Mouse (Mus musculus) embryo, embryonic 11 days (tissue): ENCODE results near the gene Gsg1.

Source experiments
- DNase-seq: peaks from one replicate; pipeline ENCODE4 v3.0.0-alpha.2; 2015

The Gsg1 gene

GRCm38 (mm10) chr6:135260435-135260834 lies 6.3 kb upstream of the Gsg1 start:
- no peak for DNase-seq

DNA sequence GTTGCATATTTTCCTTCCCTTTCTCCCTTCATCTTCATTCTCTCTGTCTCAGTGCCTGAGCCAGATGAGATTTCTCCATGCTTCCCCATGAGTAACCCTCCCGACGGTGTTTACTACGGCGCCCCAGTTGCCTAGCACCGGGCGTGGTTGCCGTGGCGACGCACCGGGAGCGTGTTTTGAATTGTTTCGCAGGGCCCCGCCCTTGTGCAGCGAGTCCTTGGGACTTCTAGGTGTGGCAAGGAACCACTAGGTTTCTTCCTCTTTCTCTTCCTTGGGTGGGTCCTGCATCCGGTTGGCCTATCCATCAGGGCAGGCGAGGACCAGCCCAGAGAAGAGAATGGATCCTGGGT lies 1.4 kb downstream of the Gsg1 start:
- peak; percentile 89 for DNase-seq

DNA sequence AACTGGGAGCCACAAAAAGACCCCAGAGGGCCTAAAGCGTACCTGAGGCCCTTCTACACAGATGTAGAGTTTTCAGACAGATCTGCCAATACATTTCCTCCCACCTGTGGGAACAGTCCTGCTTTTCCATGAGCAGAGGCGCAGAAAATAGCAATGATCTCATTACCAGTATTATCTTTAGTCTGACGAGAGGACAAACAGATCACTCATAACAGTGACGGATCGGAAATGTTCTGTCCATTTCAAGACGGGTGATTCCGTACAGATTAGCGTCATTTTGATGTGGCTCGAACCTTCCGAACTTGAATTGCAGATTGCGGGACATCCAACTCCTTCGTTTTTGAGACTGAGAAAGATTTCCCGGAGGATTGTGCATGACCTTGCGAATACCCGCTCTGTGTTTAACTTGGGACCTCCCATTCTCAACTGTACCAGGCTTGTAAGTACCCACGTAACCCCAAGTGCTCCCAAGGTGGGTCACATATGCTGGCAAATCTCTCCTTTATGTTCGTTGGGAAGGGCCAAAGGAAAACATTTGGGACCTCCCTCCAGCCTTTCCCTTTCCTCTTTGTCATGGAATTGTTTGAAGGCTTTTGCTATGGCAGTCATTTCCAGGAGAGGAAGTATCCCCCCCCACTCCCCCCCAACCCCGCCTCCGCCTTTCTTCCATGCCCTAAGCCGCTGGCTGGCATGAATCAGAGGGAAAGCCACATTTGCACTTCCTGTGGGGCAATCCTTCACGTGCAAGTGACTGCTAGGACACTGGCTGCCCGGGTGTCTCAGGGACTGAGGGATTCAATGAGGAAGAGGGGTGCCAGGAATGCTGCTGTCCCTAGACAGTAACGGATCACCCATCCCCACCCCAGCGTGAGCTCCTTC lies 2.1 kb downstream of the Gsg1 start:
- peak; percentile 59 for DNase-seq

DNA sequence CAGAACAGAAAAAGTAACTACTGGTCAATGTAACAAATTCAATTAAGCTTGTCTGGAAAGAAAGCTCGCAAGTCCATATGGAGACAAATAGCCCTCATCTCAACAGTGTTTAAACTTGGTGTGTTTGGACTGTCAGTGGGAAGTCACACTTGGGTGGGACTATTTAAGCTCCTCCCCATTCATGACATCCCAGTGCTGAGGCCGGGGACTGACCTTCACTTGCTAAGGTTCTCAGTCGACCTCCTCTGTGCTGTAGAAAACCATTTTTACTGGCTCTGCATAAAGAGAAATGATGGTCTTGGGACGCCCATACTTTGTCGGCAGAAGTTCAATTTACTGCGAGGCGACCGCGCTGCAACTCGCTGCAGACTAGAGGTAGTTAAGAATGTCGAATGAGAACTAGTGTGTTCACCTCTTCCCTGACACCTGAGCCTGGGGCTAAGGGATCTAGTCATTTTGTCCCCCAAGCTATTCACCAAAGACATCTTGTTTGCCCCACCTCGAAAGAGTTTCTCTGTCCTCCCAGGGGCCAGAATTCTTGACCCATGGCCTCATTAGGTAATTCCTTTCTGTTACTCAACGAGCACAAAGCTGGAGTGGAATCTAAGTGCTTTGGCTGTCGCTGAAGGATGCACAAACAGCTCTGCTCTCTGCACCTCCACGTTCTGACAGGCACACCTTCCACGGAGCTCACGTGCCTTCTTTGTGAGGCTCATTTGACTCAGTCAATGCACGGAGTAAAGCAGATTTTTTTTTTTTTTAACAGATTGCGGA lies 3.0 kb downstream of the Gsg1 start:
- no peak for DNase-seq

DNA sequence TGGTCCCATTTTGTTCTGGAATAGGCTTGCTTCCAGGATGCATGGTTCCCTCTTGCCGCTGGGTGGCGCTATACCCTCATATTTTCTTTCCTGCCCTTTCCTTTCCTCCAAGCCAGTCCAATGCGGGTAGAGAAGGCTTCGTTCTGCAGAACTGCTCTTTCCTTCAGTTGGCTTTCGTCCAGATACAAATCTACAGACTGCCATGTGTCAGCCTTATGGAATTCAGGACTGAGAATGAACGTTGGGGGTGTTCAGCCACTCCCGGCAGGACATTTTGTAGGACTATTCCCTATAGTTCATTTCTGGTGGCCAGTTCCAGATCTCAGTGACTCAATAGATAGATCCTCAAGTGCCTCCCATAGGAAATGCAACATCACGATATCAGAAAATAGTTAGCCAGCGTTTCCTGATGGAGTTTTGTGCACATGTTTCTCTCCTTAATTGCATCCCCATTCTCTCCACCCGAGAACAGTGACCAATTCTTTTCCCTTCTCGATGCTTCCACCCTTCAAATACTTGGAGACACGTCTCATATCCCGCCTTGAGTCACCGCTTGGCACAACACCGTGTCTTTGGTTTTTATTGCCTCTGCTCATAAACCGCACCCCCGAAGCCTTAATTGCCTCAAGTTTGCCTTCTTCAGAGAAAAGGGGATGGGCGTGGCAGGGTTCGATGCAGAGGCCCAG lies 4.2 kb downstream of the Gsg1 start:
- DNase-seq: peak; percentile 80

DNA sequence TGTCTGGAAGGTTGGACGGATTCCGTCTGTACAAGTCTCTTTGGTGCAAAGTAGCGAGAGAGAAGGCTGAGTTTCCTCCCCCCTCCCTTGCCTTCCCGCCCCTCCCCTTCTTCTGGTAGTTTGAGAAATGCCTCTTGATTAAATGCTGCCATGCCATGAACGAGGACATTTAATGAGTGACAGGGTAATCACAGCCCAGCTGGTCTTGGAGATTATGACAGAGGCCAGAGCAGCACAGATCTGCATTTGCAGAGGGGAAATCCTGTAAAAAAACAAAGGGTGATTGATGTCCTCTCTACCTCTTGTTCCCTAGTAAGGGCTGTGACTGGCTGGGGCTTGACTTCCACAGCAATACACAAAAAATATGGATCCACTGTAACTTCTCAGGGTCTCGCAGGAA lies 6.3 kb downstream of the Gsg1 start:
- DNase-seq: no peak

DNA sequence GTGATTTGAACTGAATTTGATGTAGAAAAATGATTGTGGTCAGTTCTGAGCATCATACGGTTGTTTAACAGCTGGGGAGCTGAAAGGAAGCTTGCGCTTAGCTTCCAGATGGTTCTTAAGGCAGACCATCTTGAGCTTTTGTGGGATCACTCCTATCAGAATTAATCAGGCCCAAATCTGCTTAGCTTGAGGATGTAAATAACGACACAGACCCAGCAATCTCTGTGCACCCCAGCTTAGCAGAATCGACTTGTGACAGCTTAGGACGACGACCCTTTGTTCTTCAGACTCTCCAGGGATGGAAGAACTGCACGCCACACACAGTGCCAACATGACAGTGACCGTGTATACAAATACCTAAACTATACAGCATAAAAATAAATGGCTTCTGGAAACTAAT lies 8.6 kb downstream of the Gsg1 start:
- no peak for DNase-seq

DNA sequence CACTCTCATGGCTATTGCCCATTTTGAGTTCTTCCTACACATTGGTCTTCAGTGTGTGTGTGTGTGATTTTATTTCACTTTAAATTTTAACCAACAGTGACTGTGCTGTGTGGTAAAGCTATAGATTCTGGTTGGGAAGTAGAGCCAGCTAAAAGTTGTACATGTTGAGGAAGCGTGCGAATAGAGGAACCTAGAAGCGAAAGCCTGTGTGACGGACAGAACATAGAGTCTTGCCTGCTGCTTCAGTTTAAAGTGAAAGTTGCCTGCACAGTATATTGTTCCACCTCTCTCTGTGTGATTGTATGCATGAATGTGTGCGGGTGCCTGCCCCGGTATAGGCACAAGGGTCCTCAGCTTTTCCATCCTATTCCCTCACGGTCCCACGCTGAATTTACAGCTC lies 13.8 kb downstream of the Gsg1 start:
- DNase-seq: no peak

GRCm38 (mm10) chr6:135238211-135238610 lies 15.9 kb downstream of the Gsg1 start:
- no peak for DNase-seq

DNA sequence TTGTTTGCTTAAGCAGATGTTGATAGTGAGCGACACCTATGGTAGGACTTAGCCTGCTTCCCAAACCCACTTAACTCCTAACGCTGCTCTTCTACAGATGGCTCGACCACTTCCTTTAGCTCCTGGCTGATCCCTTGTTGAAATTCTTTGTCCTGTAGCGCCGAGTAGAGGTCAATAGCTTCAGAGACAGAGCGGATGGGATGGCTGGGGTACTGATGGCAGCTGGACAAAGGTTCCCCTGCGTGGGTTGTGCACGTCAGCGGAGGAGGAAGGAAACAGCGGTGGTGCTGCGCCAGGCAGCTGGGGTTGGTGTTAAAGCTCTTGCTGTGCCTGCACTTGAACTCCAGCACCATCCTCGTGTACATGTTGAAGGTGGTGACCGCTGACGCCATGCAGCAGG lies 16.8 kb downstream of the Gsg1 start:
- no peak for DNase-seq

- no peak for DNase-seq
Measured at GRCm38 (mm10) chr6:135236576-135236975, 17.6 kb downstream of the Gsg1 start.

DNA sequence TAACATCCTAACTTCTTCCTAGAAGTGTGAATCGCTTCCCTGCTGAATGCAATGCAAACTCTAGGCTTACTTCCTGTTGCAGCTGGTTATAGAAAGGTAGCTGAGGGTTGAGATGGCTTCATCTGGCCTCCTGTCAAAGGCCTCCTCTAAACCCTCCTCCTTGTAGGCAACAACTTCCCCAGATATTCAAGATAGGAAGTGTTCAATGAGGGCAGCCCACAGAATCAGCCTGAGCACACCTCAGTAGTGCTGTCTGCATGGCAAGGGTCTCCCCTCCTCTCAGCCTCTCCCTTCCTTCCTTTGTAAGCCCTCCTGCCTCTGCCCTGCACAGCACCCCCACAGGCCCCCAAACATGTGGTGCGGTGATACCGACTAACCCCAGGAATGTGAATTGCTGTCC lies 18.4 kb downstream of the Gsg1 start:
- no peak for DNase-seq

DNA sequence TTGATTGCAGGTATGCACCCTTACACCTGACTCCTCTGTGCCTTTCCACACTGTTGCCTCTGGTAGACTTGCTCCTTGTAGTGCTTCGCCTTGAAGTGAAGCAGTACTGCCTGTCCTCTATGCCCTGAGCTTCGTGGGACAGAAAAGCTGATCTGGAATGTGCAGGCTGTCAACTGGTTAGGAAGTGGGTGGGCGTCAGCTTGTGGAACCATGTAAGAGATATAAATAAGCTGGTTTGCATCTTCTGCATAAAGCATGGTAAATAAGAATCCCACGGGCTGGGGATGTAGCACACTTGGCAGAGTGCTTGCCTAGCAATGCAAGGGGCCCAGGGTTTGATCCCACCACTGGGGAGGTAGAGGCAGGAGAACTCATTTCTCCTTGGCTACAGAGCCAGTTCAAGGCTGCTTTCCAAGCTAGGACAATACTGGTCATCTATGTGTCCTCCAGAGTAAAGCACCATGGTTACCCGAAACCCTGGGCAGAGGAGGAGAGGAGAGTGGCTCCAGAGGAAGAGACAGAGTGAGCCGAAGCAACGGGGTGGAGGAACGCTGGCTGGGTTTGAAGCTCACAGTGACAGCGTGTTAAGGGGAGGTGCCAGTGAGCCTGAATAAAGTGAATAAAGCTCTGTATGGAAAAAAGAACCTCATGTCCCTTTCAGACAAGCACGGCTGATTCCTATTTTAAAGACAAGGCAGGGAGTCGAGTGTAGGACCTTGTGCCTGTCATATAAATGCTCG lies 21.5 kb downstream of the Gsg1 start:
- no peak for DNase-seq

DNA sequence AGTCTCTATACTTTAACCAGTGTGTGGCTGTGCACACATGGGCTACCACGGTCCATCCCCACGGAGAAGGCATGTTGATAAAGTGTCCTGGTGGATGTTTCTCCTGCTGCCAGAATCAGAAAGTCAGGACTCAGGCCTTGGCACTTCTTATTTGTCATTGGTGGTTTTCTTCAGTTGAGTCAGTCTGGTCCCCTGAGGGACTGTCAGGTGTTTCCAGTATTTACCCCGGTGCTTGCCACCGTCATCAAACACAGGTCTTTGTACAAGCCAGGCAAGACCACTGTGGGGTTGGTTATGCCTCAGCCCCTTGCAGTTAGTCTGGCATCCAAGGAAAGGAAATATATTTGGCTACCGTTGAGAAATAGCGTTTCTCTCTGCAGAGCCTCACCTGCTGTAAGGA lies 23.6 kb downstream of the Gsg1 start:
- DNase-seq: no peak

DNA sequence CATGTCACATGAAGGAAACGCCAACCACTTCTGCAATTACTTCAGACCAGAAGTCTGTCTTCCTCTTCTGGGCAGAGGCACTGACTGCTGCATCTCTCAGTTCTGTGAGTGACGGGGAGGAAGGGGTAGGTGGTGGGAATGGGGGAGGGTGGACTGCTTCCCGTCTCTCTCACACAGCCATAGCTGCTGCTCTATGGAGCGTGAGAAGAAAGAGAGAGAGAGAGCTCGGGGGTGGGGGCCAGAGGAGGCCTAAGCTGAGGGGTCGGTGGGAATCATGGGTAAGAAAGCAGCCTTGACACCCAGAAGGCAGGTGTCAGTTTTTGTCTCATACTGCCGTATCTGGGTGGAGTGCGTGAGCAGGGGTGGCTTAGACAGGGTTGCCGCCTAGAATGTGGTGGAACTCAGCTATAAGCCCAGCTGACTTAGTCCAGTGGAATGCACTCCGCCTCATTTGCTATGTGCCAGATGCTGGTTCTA lies 25.6 kb downstream of the Gsg1 start:
- no peak for DNase-seq

- DNase-seq: peak; percentile 40
Measured at GRCm38 (mm10) chr6:135223786-135224416, 30.2 kb downstream of the Gsg1 start.

- DNase-seq: no peak
Measured at GRCm38 (mm10) chr6:135219916-135220315, 34.2 kb downstream of the Gsg1 start.

- no peak for DNase-seq
Measured at GRCm38 (mm10) chr6:135218330-135218729, 35.8 kb downstream of the Gsg1 start.

- DNase-seq: no peak
Measured at GRCm38 (mm10) chr6:135212666-135213065, 41.5 kb downstream of the Gsg1 start.

DNA sequence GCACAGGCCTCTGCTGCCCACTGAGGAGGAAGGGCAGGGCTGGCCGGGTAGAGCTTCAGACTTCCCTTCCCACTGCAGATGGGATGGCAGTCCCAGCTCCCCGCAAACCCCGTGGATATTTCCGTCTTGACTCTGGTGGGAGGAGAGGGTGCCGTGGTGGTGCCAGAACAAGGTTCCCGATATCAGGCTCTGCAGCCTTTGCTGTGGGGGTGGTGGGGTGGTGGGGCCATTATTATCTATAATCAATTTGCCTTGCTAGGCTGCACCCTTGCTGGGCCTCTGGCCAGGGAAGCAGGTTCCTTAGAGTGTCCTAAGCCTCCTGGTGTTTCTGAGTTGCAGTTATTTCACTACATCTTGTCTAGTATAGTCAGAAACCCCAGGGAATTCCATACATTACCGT lies 43.0 kb downstream of the Gsg1 start:
- DNase-seq: no peak

DNA sequence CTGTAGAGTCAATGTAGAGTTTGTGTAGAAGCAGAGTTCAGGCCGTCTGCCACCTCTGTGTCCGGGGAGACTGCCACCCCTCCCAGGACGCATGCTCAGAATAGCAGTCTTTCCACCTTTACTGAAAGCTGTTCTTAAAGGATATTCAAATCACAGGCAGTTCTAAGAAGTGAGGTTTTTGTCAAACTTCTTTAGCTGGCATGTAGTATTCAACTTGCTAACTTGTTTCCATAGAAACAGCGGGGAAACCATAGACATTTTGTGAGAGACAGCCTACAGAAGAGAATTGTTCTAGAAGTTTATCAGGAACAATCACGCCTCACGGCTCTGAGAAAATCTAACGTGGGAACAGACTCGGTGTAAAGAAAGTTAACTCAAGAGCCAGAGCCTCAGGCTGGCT lies 47.2 kb downstream of the Gsg1 start:
- no peak for DNase-seq

DNA sequence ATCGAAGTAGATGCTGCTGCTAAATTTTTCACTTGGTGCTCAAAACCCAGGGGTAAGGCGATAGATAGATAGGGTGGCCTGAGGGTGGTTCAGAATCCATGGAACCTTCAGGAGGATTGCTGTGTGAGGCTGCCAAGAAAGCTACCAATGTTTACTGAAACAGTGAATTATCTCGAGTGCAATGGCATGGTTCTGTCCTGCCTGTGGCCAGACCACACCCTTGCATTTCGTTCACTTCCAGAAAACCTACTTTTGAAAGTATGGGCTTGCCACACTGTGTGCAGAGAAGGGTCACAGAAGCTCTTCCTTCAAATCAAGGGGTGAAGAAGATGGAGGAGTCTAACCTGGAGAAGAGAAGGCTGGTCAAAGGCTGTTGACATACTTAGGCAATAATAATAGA lies 48.3 kb downstream of the Gsg1 start:
- DNase-seq: no peak
